In the genomic region with DNA sequence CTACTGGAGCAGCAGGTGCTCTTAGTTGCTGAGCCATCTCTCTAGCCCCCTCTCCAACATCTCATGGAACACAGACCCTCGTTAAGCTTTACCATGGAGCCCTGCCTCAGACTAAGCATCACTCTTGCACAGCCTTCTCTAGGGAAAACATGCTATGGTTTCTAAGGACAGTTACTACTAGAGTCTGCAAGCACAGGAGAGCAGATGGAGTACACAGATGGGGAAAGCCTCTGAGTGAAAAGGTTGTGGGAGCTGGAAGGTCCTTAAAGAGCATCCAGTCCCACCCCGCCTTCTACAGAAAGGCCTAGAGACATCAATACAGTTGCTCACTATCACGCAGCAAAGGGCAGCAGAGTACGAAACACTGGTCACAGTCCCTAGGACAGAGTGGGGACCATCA, we compare ENCODE assay signal across 13 mouse cellular contexts.
"Had no signal": no experiment of that assay in that cellular context is flagged by ENCODE, and none has a peak within 500 bp of the region (broad histone marks: within the 10 kb centered on the region; RNA-seq: fewer than 3 reads in every experiment).

No protein-coding gene starts in this region.

- H3K27me3 ChIP-seq: intestine, embryonic 15.5 days; limb, embryonic 12.5 days; liver, embryonic 13.5 days; lung, embryonic 15.5 days had no signal

- H3K36me3 ChIP-seq: intestine, embryonic 15.5 days; limb, embryonic 12.5 days; liver, embryonic 13.5 days; lung, embryonic 15.5 days had no signal

- H3K4me2 ChIP-seq: intestine, embryonic 15.5 days; limb, embryonic 12.5 days; liver, embryonic 13.5 days; lung, embryonic 15.5 days had no signal

- H3K27ac ChIP-seq: intestine, embryonic 15.5 days; limb, embryonic 12.5 days; liver, embryonic 13.5 days; lung, embryonic 15.5 days; stomach, postnatal 0 days had no signal

- ATAC-seq: liver, postnatal 0 days had no signal

- DNase-seq: kidney, adult 18-20 months; kidney, postnatal 10 days; kidney, postnatal 4 days; liver; liver, embryonic 13.5 days; liver, postnatal 0 days; lung, postnatal 14 days; right cerebral cortex, adult 18-20 months; thymus, postnatal 4 days had no signal

- H3K9me3 ChIP-seq: intestine, embryonic 15.5 days; limb, embryonic 12.5 days; liver, embryonic 13.5 days; lung, embryonic 15.5 days had no signal

- H3K4me3 ChIP-seq: intestine, embryonic 15.5 days; limb, embryonic 12.5 days; liver, embryonic 13.5 days; lung, embryonic 15.5 days had no signal

- H3K9ac ChIP-seq: intestine, embryonic 15.5 days; limb, embryonic 12.5 days; liver, embryonic 13.5 days; liver, postnatal 0 days; lung, embryonic 15.5 days had no signal

- H3K4me1 ChIP-seq: limb, embryonic 12.5 days had no signal
